Mouse (Mus musculus) liver, postnatal 0 days (tissue): ENCODE measurements around the gene Ccl4.

ENCODE experiments used
- CTCF ChIP-seq: sonication (generic); IDR thresholded peaks from 2 replicates; pipeline ENCODE4 v1.5.1; 2016; ENCODE audit warnings: antibody characterized with exemption, low read depth
- EP300 ChIP-seq: IDR thresholded peaks from 2 replicates; pipeline ENCODE4 v1.6.1; 2016; ENCODE audit warnings: antibody characterized with exemption, low read depth, mild to moderate bottlenecking

DNA sequence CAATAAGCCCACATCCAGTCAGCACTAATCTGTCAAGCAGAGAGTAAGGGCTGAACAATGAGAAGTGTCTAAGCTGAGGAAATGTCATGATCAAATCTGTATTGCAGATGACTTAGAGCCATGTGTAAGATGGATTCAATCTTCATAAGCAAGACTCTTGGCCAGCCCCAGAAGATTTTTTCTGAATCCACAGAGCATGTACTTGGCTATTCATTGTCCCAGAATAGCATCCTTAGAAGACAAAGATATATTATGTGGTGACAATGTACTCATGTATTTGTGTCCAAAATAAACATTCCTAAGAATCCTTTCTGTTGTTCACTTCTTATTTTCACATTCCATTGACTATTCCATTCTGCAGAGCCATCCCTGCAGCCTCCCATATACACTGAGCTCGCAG, 27.5 kb downstream of the Ccl4 start:
- no peak for TF ChIP-seq CTCF
- TF ChIP-seq EP300: no peak
